In genomic region chr19:58695314-58695713, GRCm38 (mm10) we compare ENCODE assay signal across 45 mouse cellular contexts. TPM values are rescaled to one million over a fixed set of nuclear protein-coding genes. Genes with fewer than 3 reads are reported as not detected.
"Had no signal": no experiment of that assay in that cellular context is flagged by ENCODE, and none has a peak within 500 bp of the region (broad histone marks: within the 10 kb centered on the region; RNA-seq: fewer than 3 reads in every experiment).

No protein-coding gene starts in this region.

- H3K27ac ChIP-seq: limb, embryonic 10.5 days; limb, embryonic 12.5 days; limb, embryonic 13.5 days; limb, embryonic 15.5 days; liver, embryonic 12.5 days; liver, embryonic 13.5 days; liver, embryonic 14.5 days; liver, embryonic 15.5 days; lung, embryonic 15.5 days; macrophage; midbrain, embryonic 10.5 days; midbrain, embryonic 12.5 days; midbrain, embryonic 13.5 days; midbrain, embryonic 15.5 days; neural tube, embryonic 12.5 days had no signal

- H3K9ac ChIP-seq: limb, embryonic 12.5 days; limb, embryonic 13.5 days; limb, embryonic 15.5 days; liver, embryonic 12.5 days; liver, embryonic 13.5 days; liver, embryonic 14.5 days; liver, embryonic 15.5 days; liver, postnatal 0 days; lung, embryonic 14.5 days; lung, embryonic 15.5 days; midbrain, embryonic 12.5 days; midbrain, embryonic 13.5 days; midbrain, embryonic 15.5 days; neural tube, embryonic 12.5 days had no signal

- H3K4me2 ChIP-seq: limb, embryonic 12.5 days; limb, embryonic 13.5 days; limb, embryonic 15.5 days; liver, embryonic 11.5 days; liver, embryonic 12.5 days; liver, embryonic 13.5 days; liver, embryonic 15.5 days; lung, embryonic 14.5 days; lung, embryonic 15.5 days; midbrain, embryonic 12.5 days; midbrain, embryonic 13.5 days; midbrain, embryonic 15.5 days; neural tube, embryonic 12.5 days had no signal

- H3K4me3 ChIP-seq: limb, embryonic 10.5 days; limb, embryonic 12.5 days; limb, embryonic 13.5 days; limb, embryonic 15.5 days; liver, embryonic 12.5 days; liver, embryonic 13.5 days; liver, embryonic 15.5 days; lung, embryonic 15.5 days; megakaryocyte, embryonic 14.5 days; midbrain, embryonic 10.5 days; midbrain, embryonic 12.5 days; midbrain, embryonic 13.5 days; midbrain, embryonic 15.5 days; myocyte; neural tube, embryonic 12.5 days had no signal

- H3K9me3 ChIP-seq: limb, embryonic 10.5 days; limb, embryonic 12.5 days; limb, embryonic 13.5 days; limb, embryonic 15.5 days; liver, embryonic 12.5 days; liver, embryonic 13.5 days; liver, embryonic 15.5 days; lung, embryonic 15.5 days; midbrain, embryonic 10.5 days; midbrain, embryonic 12.5 days; midbrain, embryonic 13.5 days; midbrain, embryonic 15.5 days; neural tube, embryonic 12.5 days had no signal

- H3K27me3 ChIP-seq: limb, embryonic 13.5 days; limb, embryonic 15.5 days; liver, embryonic 12.5 days; liver, embryonic 13.5 days; liver, embryonic 15.5 days; lung, embryonic 15.5 days; megakaryocyte, embryonic 14.5 days; midbrain, embryonic 12.5 days; midbrain, embryonic 13.5 days; midbrain, embryonic 15.5 days; neural tube, embryonic 12.5 days had no signal

- H3K36me3 ChIP-seq: limb, embryonic 10.5 days; limb, embryonic 12.5 days; limb, embryonic 13.5 days; limb, embryonic 15.5 days; liver, embryonic 12.5 days; liver, embryonic 13.5 days; liver, embryonic 15.5 days; lung, embryonic 15.5 days; midbrain, embryonic 10.5 days; midbrain, embryonic 12.5 days; midbrain, embryonic 13.5 days; midbrain, embryonic 15.5 days; neural tube, embryonic 12.5 days had no signal

- DNase-seq: left cerebral cortex, postnatal 4 days; liver; liver, embryonic 13.5 days; liver, postnatal 0 days; lung, adult 18-20 months; lung, adult 2 months; lung, embryonic 14.5 days; lung, postnatal 10 days; lung, postnatal 14 days; lung, postnatal 36 days; lung, postnatal 4 days; midbrain, embryonic 14.5 days had no signal

- H3K4me1 ChIP-seq: limb, embryonic 12.5 days; limb, embryonic 13.5 days; limb, embryonic 15.5 days; liver, embryonic 12.5 days; liver, embryonic 13.5 days; liver, embryonic 15.5 days; lung, embryonic 15.5 days; megakaryocyte, embryonic 14.5 days; midbrain, embryonic 10.5 days; midbrain, embryonic 12.5 days; midbrain, embryonic 13.5 days; midbrain, embryonic 15.5 days; neural tube, embryonic 12.5 days had no signal

- ATAC-seq: liver, embryonic 12.5 days; liver, postnatal 0 days; lung, postnatal 0 days; midbrain, embryonic 13.5 days; midbrain, embryonic 15.5 days; midbrain, embryonic 16.5 days had no signal

RNA-seq across cellular contexts. Expression of gene Pnliprp1, which starts 33.4 kb away (rescaled TPM):
- total RNA-seq: left cerebral cortex, postnatal 10 days; left cerebral cortex, postnatal 14 days; left cerebral cortex, postnatal 25 days; megakaryocyte progenitor cell, adult 5-6 weeks; megakaryocyte, adult 5-6 weeks; megakaryocyte-erythroid progenitor cell, adult 5-6 weeks; midbrain, postnatal 0 days; monocyte, adult 5-6 weeks had no signal
- polyA plus RNA-seq: limb, embryonic 11.5 days; limb, embryonic 12.5 days; macrophage; midbrain, embryonic 14.5 days; myocyte; neural tube, embryonic 11.5 days; neural tube, embryonic 12.5 days had no signal

RNA-seq across cellular contexts. Expression of gene Pnlip, which starts 43.0 kb away (rescaled TPM):
- total RNA-seq: megakaryocyte progenitor cell, adult 5-6 weeks; megakaryocyte, adult 5-6 weeks; megakaryocyte-erythroid progenitor cell, adult 5-6 weeks; midbrain, postnatal 0 days; monocyte, adult 5-6 weeks had no signal
- polyA plus RNA-seq: limb, embryonic 10.5 days; limb, embryonic 11.5 days; limb, embryonic 12.5 days; limb, embryonic 13.5 days; limb, embryonic 14.5 days; limb, embryonic 15.5 days; liver, adult 2 months; liver, embryonic 13.5 days; liver, embryonic 14.5 days; liver, embryonic 15.5 days; liver, embryonic 16.5 days; liver, postnatal 0 days; lung, embryonic 14.5 days; lung, embryonic 15.5 days; lung, embryonic 16.5 days; lung, postnatal 0 days; macrophage; midbrain, embryonic 10.5 days; midbrain, embryonic 12.5 days; midbrain, embryonic 13.5 days; midbrain, embryonic 14.5 days; midbrain, embryonic 15.5 days; myocyte had no signal
